Mouse (Mus musculus): Measurements from ENCODE around the gene Mpp6. TPM values are rescaled to one million over a fixed set of nuclear protein-coding genes. Genes with fewer than 3 reads are reported as not detected.

Gene Mpp6
- polyA plus RNA-seq, 1 experiment from 2014 or later = 65.4 TPM

DNA sequence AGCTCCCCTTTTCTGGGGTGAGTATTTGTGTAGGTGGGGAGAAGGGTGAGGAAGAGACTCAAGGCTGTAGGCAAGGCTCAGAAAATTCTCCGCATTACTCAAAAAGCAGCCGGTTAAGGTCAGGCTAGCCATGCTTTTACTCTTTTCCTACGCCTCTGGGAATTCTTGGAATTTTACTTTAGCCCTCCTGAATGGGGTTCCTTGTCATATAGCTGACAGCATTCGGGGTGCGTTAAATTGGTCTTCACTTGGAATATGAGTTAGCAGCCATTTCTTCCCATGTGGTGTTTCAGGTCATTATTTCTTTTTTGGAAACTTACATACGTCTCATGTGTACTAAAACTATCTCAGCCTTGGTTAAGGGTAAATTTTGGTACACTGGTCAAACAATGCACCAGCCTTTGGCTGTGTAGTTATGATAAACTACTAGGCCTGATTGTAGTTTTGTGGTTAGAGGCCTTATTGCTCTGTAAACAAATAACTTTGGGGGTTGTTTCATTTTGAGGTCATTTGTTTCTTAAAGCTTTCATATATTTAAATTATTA lies 1.1 kb downstream of the Mpp6 start:
- H3K9me3 ChIP-seq (replicated peaks) = no peaks in the 10 kb centered on the region
- H3K4me3 ChIP-seq = peak overlapping the region; percentile 80
- H3K36me3 ChIP-seq (ENCODE audit: poor library complexity, severe bottlenecking) = no peaks in the 10 kb centered on the region
- H3K4me1 ChIP-seq = peaks cover 26% of the 10 kb centered on the region
- WGBS = 5% methylated on average over 6 of the region's 6 CpGs
- no peaks in the 10 kb centered on the region for H3K27me3 ChIP-seq
- peak overlapping the region; percentile 86 for H3K9ac ChIP-seq
- no peak for ATAC-seq
- peak overlapping the region; percentile 68 for H3K4me2 ChIP-seq
- H3K27ac ChIP-seq = no peak overlapping the region; the same call in 1 of the 2 replicates

DNA sequence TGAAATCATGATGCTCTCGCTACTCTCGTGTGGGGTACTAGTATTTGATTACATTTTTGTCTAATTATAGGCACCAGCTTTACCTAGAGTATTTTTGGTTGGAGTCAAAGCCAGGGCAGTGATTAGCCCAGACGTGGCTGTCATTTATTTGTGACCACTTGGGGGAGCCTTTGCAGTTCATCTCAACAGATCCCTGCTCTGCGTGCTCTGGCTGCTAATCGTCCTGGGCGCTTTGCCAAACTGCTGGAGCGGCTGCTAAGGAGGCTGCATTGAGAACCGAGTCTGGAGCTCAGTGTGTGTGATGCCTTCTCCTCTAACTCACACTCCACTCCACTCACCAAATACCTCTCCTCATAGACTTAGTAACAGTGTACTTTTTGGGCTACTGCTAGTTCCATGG lies 2.7 kb downstream of the Mpp6 start:
- ATAC-seq = peak; percentile 76
- H3K27ac ChIP-seq = no peak overlapping the region
- H3K36me3 ChIP-seq (ENCODE audit: poor library complexity, severe bottlenecking) = no peaks in the 10 kb centered on the region
- no peak overlapping the region for H3K9ac ChIP-seq
- H3K4me1 ChIP-seq = peaks cover 26% of the 10 kb centered on the region
- peak overlapping the region; percentile 38 for H3K4me2 ChIP-seq
- 1% methylated on average over 8 of the region's 8 CpGs for WGBS
- H3K9me3 ChIP-seq (replicated peaks) = no peaks in the 10 kb centered on the region
- H3K27me3 ChIP-seq = no peaks in the 10 kb centered on the region
- no peak overlapping the region for H3K4me3 ChIP-seq

DNA sequence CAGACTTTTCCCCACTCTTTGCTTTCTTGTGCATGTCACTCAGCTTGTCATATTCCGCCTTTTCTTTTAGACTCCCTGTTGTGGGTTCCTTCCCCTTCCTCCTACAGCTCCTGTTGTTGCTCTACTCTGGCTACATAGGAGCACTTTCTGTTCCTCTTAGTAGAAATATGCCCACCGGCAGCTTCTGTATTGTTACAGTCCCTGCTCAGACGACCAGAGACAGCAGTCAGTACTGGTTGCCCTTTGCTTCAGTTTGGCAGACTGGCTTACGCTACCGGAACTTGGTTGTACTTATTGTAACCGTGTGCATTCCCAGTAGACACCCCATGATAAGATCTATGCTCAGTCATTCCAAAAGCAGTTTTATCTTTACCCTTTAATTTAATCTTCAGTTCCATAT lies 4.2 kb downstream of the Mpp6 start:
- no peak overlapping the region for H3K9ac ChIP-seq
- no peaks in the 10 kb centered on the region for H3K36me3 ChIP-seq (ENCODE audit: poor library complexity, severe bottlenecking)
- H3K27me3 ChIP-seq = no peaks in the 10 kb centered on the region
- H3K9me3 ChIP-seq (replicated peaks) = no peaks in the 10 kb centered on the region
- no peak overlapping the region for H3K27ac ChIP-seq
- WGBS = 75% methylated on average over 6 of the region's 6 CpGs
- H3K4me1 ChIP-seq = peaks cover 23% of the 10 kb centered on the region
- H3K4me3 ChIP-seq = no peak overlapping the region
- no peak for ATAC-seq
- no peak overlapping the region for H3K4me2 ChIP-seq

DNA sequence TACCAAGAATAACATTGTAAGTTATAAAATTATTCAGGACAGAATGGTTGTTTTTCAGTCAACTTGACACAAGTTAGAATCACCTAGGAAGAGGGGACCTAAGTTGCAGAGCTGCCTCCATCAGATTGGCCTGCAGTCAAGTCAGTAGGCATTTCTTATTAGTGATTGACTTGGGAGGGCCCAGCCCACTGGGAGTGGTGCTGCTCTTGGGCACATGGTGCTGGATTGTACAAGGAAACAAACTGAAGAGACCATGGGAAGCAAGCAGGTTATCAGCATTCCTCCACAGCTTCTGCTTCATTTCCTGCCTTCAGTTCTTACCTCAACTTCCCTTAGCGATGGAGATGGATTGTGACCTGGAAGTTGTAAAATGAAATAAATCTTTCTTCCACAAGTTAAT lies 10.9 kb downstream of the Mpp6 start:
- no peaks in the 10 kb centered on the region for H3K27me3 ChIP-seq
- no peaks in the 10 kb centered on the region for H3K4me1 ChIP-seq
- no peak overlapping the region for H3K27ac ChIP-seq
- H3K36me3 ChIP-seq (ENCODE audit: poor library complexity, severe bottlenecking) = peaks cover 9% of the 10 kb centered on the region; the same call in 1 of the 2 replicates
- H3K9me3 ChIP-seq (replicated peaks) = no peaks in the 10 kb centered on the region; the same call in 1 of the 2 replicates
- no peak overlapping the region for H3K4me3 ChIP-seq
- H3K9ac ChIP-seq = no peak overlapping the region
- ATAC-seq = no peak
- no peak overlapping the region for H3K4me2 ChIP-seq
- WGBS = 93% methylated on average over 1 of the region's 1 CpGs

DNA sequence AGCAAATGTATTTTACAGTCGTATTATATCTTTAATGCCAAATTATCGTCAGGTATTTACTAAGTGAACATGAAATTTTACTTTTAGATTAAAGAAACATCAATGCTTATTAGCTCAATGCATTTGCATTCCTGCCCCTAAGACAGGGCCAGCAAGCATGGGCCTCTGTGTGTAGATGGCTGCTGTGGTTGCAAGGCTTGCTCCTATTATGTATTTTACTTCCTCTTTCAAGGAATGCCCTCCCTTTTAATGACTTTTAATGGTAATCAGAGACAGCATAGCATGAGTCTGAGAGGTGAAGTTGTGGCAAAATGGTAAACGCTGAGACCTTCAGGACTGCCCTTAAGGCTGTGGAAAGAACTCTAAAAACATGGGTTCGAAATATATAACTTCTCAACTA lies 12.8 kb downstream of the Mpp6 start:
- no peaks in the 10 kb centered on the region for H3K4me1 ChIP-seq
- 97% methylated on average over 4 of the region's 4 CpGs for WGBS
- H3K4me3 ChIP-seq = no peak overlapping the region
- no peak overlapping the region for H3K9ac ChIP-seq
- ATAC-seq = no peak
- no peaks in the 10 kb centered on the region for H3K27me3 ChIP-seq
- H3K4me2 ChIP-seq = no peak overlapping the region
- no peak overlapping the region for H3K27ac ChIP-seq
- H3K36me3 ChIP-seq (ENCODE audit: poor library complexity, severe bottlenecking) = peaks cover 18% of the 10 kb centered on the region
- H3K9me3 ChIP-seq (replicated peaks) = peaks cover 3% of the 10 kb centered on the region; the same call in 1 of the 2 replicates

DNA sequence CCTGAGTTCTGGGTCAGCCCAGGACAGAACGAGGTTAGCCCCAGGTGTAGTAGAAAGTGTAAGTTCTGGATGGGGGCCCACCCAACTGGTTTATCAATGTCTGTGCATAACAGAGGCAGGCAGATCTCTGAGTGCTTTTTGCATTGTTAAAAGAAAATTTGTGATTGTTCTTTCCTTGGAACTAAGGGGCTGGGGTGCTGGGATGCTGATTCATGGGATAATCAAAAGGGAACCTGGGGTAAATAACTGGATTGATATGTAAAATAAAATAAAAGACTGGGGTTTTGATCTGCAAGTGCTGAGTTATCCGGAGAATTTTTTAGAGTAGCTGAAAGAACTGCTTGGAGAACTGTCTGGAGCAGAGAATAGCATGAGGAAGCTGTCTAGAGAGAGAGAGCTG lies 14.2 kb downstream of the Mpp6 start:
- no peak overlapping the region for H3K27ac ChIP-seq
- 95% methylated on average over 2 of the region's 2 CpGs for WGBS

DNA sequence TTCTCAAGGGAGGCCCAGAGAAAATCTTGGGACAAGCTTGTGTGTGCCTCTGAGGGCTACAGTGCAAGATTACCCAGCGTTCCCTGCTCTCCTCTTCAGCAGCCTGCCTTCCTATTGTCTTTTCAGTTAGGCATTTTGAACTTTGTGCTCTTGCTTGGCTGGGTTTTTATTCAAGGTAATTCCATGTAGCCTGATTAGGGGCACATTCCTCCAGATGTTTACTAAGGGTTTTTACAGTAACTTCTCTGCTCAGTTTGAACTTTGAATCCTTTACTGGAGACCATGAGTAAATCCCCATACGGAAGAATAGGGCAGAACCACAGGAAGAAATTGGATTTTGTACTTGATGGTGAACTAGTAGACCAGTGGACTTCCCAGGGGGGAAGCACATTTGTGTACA lies 16.3 kb downstream of the Mpp6 start:
- Histone ChIP-seq H3K36me3 (ENCODE audit: poor library complexity, severe bottlenecking) (peaks cover 18% of the 10 kb centered on the region), H3K9ac (no peak overlapping the region), H3K9me3 (replicated peaks) (peaks cover 3% of the 10 kb centered on the region; the same call in 1 of the 2 replicates), H3K27me3 (no peaks in the 10 kb centered on the region), H3K4me3 (no peak overlapping the region), H3K4me2 (no peak overlapping the region), H3K27ac (no peak overlapping the region), H3K4me1 (no peaks in the 10 kb centered on the region)
- no peak for ATAC-seq
- 83% methylated on average over 2 of the region's 2 CpGs for WGBS

More for the DNA sequence above, 14.2 kb downstream of the Mpp6 start:
- Histone ChIP-seq H3K9ac (no peak overlapping the region), H3K36me3 (ENCODE audit: poor library complexity, severe bottlenecking) (peaks cover 18% of the 10 kb centered on the region), H3K4me1 (no peaks in the 10 kb centered on the region), H3K27me3 (no peaks in the 10 kb centered on the region), H3K9me3 (replicated peaks) (peaks cover 3% of the 10 kb centered on the region; the same call in 1 of the 2 replicates), H3K4me2 (no peak overlapping the region), H3K4me3 (no peak overlapping the region)
- no peak for ATAC-seq

DNA sequence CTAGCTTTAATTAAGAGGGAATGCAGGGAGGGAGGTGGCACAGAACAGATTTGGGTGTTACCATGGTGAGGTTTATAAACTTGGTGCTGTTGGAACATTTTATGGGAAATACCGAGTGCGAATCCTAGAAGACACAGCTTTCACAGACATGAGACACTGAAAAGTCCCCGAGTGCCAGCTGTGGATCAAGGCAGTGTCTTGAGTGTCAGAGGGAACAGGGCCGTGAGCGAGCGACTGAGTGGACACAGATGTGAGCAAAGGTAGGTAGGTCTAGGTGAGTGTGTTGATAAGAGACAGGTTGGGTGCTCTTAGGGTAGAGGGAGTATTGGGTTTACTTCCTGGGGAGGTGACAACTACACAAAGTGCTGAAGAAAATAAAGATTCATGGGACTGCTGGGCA lies 17.5 kb downstream of the Mpp6 start:
- no peak overlapping the region for H3K27ac ChIP-seq
- no peak overlapping the region for H3K4me2 ChIP-seq
- ATAC-seq = no peak
- no peaks in the 10 kb centered on the region for H3K4me1 ChIP-seq
- H3K9ac ChIP-seq = no peak overlapping the region
- peaks cover 13% of the 10 kb centered on the region for H3K36me3 ChIP-seq (ENCODE audit: poor library complexity, severe bottlenecking)
- H3K9me3 ChIP-seq (replicated peaks) = peaks cover 3% of the 10 kb centered on the region; the same call in 1 of the 2 replicates
- over 99% methylated on average over 6 of the region's 6 CpGs for WGBS
- H3K4me3 ChIP-seq = no peak overlapping the region
- H3K27me3 ChIP-seq = no peaks in the 10 kb centered on the region

DNA sequence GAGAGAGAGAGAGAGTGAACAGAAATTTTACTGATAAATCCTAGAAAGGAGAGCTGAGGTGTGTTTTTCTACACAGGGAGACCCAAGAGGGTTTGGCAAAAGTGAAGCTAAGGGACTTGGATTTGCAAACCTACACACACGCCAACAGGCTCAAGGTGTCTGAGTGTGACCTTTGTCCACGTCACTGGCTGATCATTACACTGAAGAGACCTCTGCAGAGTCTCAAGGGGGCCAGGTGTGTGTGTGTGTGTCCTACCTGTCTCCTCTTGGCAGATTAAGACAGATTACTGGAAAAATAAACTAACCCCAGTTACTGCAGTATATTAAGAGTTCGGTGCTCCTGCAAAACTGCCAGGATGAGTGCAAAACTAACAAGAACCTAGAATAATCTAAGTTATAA lies 27.6 kb downstream of the Mpp6 start:
- H3K27me3 ChIP-seq = no peaks in the 10 kb centered on the region
- H3K4me3 ChIP-seq = no peak overlapping the region
- H3K36me3 ChIP-seq (ENCODE audit: poor library complexity, severe bottlenecking) = no peaks in the 10 kb centered on the region
- no peaks in the 10 kb centered on the region for H3K9me3 ChIP-seq (replicated peaks)
- no peak overlapping the region for H3K9ac ChIP-seq
- no peak for ATAC-seq
- H3K4me1 ChIP-seq = no peaks in the 10 kb centered on the region
- 90% methylated on average over 3 of the region's 3 CpGs for WGBS
- no peak overlapping the region for H3K4me2 ChIP-seq
- no peak overlapping the region for H3K27ac ChIP-seq

DNA sequence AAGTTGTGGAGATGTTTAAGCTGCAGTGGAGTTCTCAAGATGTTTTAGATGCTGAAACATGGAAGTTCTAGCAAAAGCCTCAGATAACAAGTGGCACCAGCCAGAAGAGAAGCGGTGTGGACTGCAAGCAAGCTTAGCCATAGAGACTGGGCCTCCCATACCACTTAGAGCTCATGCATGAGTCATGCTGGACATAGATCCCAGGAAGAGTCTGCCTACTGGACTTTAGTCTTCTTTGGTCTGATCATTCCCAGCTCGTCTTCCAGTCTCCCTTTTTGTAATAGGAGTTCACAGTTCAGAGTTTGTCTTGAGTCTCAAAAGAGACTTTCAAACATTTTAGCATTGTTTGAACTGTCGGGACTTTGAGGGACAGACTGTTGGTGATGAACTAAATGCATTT lies 29.5 kb downstream of the Mpp6 start:
- Histone ChIP-seq H3K36me3 (ENCODE audit: poor library complexity, severe bottlenecking) (no peaks in the 10 kb centered on the region), H3K27ac (no peak overlapping the region), H3K4me1 (no peaks in the 10 kb centered on the region), H3K4me2 (no peak overlapping the region), H3K9me3 (replicated peaks) (no peaks in the 10 kb centered on the region), H3K27me3 (no peaks in the 10 kb centered on the region), H3K4me3 (no peak overlapping the region), H3K9ac (no peak overlapping the region)
- no peak for ATAC-seq
- 88% methylated on average over 3 of the region's 3 CpGs for WGBS

DNA sequence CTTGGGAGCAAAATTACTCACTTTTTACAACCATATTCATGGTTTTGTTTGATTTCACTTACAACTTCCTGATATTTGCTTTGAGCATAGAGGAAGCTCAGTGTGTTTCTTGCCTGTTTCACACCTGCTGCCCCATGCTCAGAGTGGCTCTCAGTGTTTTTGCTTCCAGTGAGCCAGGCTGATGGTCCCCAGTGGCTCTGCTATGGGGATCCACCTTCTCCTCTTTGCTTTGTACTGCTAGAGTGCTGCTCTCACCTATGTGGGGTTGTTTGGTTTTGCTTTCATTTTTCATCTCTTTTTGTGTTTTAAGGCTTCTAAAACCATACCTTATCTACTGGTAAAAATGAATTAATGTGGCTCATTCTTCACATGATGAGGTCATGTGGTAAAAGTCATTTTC lies 36.1 kb downstream of the Mpp6 start:
- Histone ChIP-seq H3K27me3 (no peaks in the 10 kb centered on the region), H3K4me1 (no peaks in the 10 kb centered on the region), H3K4me3 (no peak overlapping the region), H3K9me3 (replicated peaks) (no peaks in the 10 kb centered on the region), H3K4me2 (no peak overlapping the region), H3K36me3 (ENCODE audit: poor library complexity, severe bottlenecking) (0 out of 2 replicates have a peak, but pooled peaks cover 3% of the 10 kb centered on the region), H3K27ac (no peak overlapping the region), H3K9ac (no peak overlapping the region)
- no peak for ATAC-seq

DNA sequence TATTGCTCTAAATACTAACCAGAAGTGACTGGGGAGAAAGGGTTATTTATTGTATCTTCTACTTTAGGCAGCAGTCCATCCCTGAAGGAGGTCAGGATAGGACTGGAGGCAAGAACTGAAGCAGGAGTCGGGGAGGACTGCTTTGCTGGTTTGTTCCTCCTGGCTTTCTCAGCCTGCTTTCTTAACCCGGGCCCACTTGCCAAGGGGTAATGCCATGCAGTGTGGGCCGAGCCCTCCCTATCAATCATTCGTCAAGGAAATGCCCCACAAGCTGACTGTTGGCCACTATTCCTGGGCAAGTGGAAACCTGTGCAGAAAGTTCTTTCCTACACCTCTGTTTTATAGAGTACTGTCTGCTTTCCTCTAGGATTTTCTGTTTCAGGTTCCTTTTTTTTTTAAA lies 39.3 kb downstream of the Mpp6 start:
- Histone ChIP-seq H3K4me1 (no peaks in the 10 kb centered on the region), H3K27ac (no peak overlapping the region), H3K27me3 (no peaks in the 10 kb centered on the region), H3K9ac (no peak overlapping the region), H3K9me3 (replicated peaks) (no peaks in the 10 kb centered on the region), H3K4me3 (no peak overlapping the region), H3K36me3 (ENCODE audit: poor library complexity, severe bottlenecking) (0 out of 2 replicates have a peak, but pooled peaks cover 3% of the 10 kb centered on the region), H3K4me2 (no peak overlapping the region)
- 97% methylated on average over 4 of the region's 4 CpGs for WGBS
- no peak for ATAC-seq

DNA sequence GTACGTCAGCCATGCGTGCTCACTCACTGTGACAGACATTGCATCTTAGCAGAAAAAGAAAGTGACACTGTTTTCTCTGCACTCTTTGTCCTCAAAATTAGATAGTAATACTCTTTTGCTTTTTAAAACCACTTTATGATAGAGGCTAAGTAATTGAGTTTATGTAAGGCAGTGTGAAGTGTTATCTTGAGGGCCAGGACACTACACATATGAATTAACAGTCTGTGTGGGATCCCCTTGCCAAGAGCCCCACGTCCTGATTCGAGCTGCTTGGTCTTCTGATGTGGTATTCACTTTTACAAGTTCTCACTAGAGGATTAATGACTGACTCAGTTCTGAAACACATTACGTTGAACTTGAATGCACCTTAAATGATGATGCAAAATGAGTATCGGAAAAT lies 49.8 kb downstream of the Mpp6 start:
- Histone ChIP-seq H3K27me3 (no peaks in the 10 kb centered on the region), H3K9me3 (replicated peaks) (no peaks in the 10 kb centered on the region), H3K9ac (no peak overlapping the region), H3K4me2 (no peak overlapping the region), H3K4me1 (no peaks in the 10 kb centered on the region), H3K36me3 (ENCODE audit: poor library complexity, severe bottlenecking) (peaks cover 9% of the 10 kb centered on the region; the same call in 1 of the 2 replicates), H3K4me3 (no peak overlapping the region), H3K27ac (no peak overlapping the region)
- WGBS = 86% methylated on average over 6 of the region's 6 CpGs
- no peak for ATAC-seq
